Mouse (Mus musculus): ENCODE results near the gene Pan3. TPM values are rescaled to one million over a fixed set of nuclear protein-coding genes. Genes with fewer than 3 reads are reported as not detected.

Pan3 gene
- polyA plus RNA-seq, 1 experiment = 150 TPM

- Histone ChIP-seq H3K4me3 (ENCODE audit: insufficient read depth, low read length) (no peak overlapping the region), H3K27ac (ENCODE audit: insufficient read depth, low read depth, low read length) (no peak overlapping the region), H3K4me1 (ENCODE audit: control insufficient read depth, insufficient read depth, low read length) (peaks cover 20% of the 10 kb centered on the region)
- TF ChIP-seq CTCF (IDR thresholded peaks at IDR 0.05; ENCODE audit: low read depth, low read length) (no peak), POLR2A (IDR thresholded peaks at IDR 0.05; ENCODE audit: borderline replicate concordance, low read depth, low read length) (no peak)
Observed at GRCm38 (mm10) chr5:147444757-147445156, 14.8 kb downstream of the Pan3 start.

- TF ChIP-seq CTCF (IDR thresholded peaks at IDR 0.05; ENCODE audit: low read depth, low read length) (no peak), POLR2A (IDR thresholded peaks at IDR 0.05; ENCODE audit: borderline replicate concordance, low read depth, low read length) (no peak)
- Histone ChIP-seq H3K27ac (ENCODE audit: insufficient read depth, low read depth, low read length) (no peak overlapping the region), H3K4me3 (ENCODE audit: insufficient read depth, low read length) (no peak overlapping the region), H3K4me1 (ENCODE audit: control insufficient read depth, insufficient read depth, low read length) (peaks cover 20% of the 10 kb centered on the region)
Observed at GRCm38 (mm10) chr5:147445252-147445651, 15.3 kb downstream of the Pan3 start.

GRCm38 (mm10) chr5:147448526-147448925 lies 18.6 kb downstream of the Pan3 start:
- Histone ChIP-seq H3K4me1 (ENCODE audit: control insufficient read depth, insufficient read depth, low read length) (peaks cover 17% of the 10 kb centered on the region), H3K4me3 (ENCODE audit: insufficient read depth, low read length) (no peak overlapping the region)
- TF ChIP-seq CTCF (IDR thresholded peaks at IDR 0.05; ENCODE audit: low read depth, low read length) (no peak), POLR2A (IDR thresholded peaks at IDR 0.05; ENCODE audit: borderline replicate concordance, low read depth, low read length) (no peak)

GRCm38 (mm10) chr5:147448933-147449332 lies 19.0 kb downstream of the Pan3 start:
- TF ChIP-seq POLR2A (IDR thresholded peaks at IDR 0.05; ENCODE audit: borderline replicate concordance, low read depth, low read length) (no peak), CTCF (IDR thresholded peaks at IDR 0.05; ENCODE audit: low read depth, low read length) (no peak)
- Histone ChIP-seq H3K4me1 (ENCODE audit: control insufficient read depth, insufficient read depth, low read length) (peaks cover 17% of the 10 kb centered on the region), H3K27ac (ENCODE audit: insufficient read depth, low read depth, low read length) (no peak overlapping the region), H3K4me3 (ENCODE audit: insufficient read depth, low read length) (no peak overlapping the region)

More at GRCm38 (mm10) chr5:147448526-147448925, 18.6 kb downstream of the Pan3 start:
- no peak overlapping the region for H3K27ac ChIP-seq (ENCODE audit: insufficient read depth, low read depth, low read length)

DNA sequence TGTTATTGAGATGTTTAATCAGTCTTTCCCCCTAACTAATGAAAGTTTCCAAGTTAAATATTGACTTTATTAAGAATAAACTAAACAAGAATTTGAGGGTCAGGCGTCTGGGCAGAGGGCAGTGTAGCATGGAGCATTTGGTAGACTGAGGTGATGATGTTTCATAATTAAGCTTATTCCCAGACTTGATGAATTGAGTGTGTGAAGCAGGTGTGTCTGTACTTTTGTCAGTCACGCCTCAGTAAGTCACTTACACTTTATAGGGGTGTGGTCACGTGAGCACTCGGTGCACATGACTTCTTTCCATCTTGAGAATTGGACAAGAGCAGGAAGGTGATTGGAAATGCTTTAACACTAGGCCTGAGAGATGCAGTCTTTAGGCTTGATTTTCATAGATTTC lies 26.5 kb downstream of the Pan3 start:
- no peak overlapping the region for H3K27ac ChIP-seq (ENCODE audit: insufficient read depth, low read depth, low read length)
- no peak for TF ChIP-seq POLR2A (IDR thresholded peaks at IDR 0.05; ENCODE audit: borderline replicate concordance, low read depth, low read length)
- TF ChIP-seq CTCF (IDR thresholded peaks at IDR 0.05; ENCODE audit: low read depth, low read length) = no peak
- H3K4me1 ChIP-seq (ENCODE audit: control insufficient read depth, insufficient read depth, low read length) = peaks cover 4% of the 10 kb centered on the region
- no peak overlapping the region for H3K4me3 ChIP-seq (ENCODE audit: insufficient read depth, low read length)

DNA sequence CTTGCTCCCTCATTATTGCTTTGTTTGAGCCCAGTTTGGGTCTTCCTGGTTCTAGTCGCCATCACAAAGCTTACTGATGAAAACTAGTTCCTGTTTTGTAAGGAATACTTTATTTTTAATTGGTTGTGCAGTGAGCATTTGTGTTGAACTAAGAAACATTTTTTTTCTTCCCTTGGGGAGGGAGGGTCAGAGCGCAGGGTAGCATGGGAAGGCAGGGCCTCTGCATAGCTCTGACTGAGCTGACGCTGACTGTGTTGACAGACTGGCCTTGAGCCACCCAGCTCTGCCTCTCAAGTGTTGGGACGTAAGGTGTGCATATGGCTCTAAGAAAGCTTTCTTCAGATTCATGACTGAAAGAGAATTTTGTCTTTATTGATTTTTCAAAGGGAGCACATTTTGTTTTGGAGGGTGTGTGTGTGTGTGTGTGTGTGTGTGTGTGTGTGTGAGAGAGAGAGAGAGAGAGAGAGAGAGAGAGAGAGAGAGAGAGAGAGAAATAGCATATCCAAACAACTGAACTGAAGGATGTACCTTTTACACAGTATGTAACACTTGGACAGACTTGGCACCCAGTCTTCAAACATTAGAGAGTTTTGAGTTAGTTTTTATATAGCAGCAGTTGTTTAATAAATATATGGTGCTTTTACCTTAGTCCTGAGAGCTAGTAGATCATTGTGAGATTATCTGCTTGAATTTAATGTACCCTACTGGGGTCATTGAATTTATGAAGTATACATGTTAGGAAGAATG lies 30.0 kb downstream of the Pan3 start:
- Histone ChIP-seq H3K27ac (ENCODE audit: insufficient read depth, low read depth, low read length) (no peak overlapping the region), H3K4me3 (ENCODE audit: insufficient read depth, low read length) (no peak overlapping the region), H3K4me1 (ENCODE audit: control insufficient read depth, insufficient read depth, low read length) (peaks cover 4% of the 10 kb centered on the region)
- no peak for TF ChIP-seq CTCF (IDR thresholded peaks at IDR 0.05; ENCODE audit: low read depth, low read length)
- no peak for TF ChIP-seq POLR2A (IDR thresholded peaks at IDR 0.05; ENCODE audit: borderline replicate concordance, low read depth, low read length)

- no peak for TF ChIP-seq CTCF (IDR thresholded peaks at IDR 0.05; ENCODE audit: low read depth, low read length)
- TF ChIP-seq POLR2A (IDR thresholded peaks at IDR 0.05; ENCODE audit: borderline replicate concordance, low read depth, low read length) = no peak
- Histone ChIP-seq H3K4me3 (ENCODE audit: insufficient read depth, low read length) (no peak overlapping the region), H3K27ac (ENCODE audit: insufficient read depth, low read depth, low read length) (no peak overlapping the region), H3K4me1 (ENCODE audit: control insufficient read depth, insufficient read depth, low read length) (peaks cover 5% of the 10 kb centered on the region)
Observed at GRCm38 (mm10) chr5:147463251-147463650, 33.3 kb downstream of the Pan3 start.

- peaks cover 15% of the 10 kb centered on the region for H3K4me1 ChIP-seq (ENCODE audit: control insufficient read depth, insufficient read depth, low read length)
- TF ChIP-seq POLR2A (IDR thresholded peaks at IDR 0.05; ENCODE audit: borderline replicate concordance, low read depth, low read length) = no peak
- no peak for TF ChIP-seq CTCF (IDR thresholded peaks at IDR 0.05; ENCODE audit: low read depth, low read length)
Observed at GRCm38 (mm10) chr5:147466361-147466760, 36.4 kb downstream of the Pan3 start.

GRCm38 (mm10) chr5:147471163-147471562 lies 41.2 kb downstream of the Pan3 start:
- Histone ChIP-seq H3K4me3 (ENCODE audit: insufficient read depth, low read length) (no peak overlapping the region), H3K4me1 (ENCODE audit: control insufficient read depth, insufficient read depth, low read length) (peaks cover 35% of the 10 kb centered on the region), H3K27ac (ENCODE audit: insufficient read depth, low read depth, low read length) (peak overlapping the region; percentile 22; the same call in 1 of the 2 replicates)
- TF ChIP-seq CTCF (IDR thresholded peaks at IDR 0.05; ENCODE audit: low read depth, low read length) (no peak), POLR2A (IDR thresholded peaks at IDR 0.05; ENCODE audit: borderline replicate concordance, low read depth, low read length) (no peak)

More at GRCm38 (mm10) chr5:147466361-147466760, 36.4 kb downstream of the Pan3 start:
- no peak overlapping the region for H3K27ac ChIP-seq (ENCODE audit: insufficient read depth, low read depth, low read length)
- H3K4me3 ChIP-seq (ENCODE audit: insufficient read depth, low read length) = no peak overlapping the region

DNA sequence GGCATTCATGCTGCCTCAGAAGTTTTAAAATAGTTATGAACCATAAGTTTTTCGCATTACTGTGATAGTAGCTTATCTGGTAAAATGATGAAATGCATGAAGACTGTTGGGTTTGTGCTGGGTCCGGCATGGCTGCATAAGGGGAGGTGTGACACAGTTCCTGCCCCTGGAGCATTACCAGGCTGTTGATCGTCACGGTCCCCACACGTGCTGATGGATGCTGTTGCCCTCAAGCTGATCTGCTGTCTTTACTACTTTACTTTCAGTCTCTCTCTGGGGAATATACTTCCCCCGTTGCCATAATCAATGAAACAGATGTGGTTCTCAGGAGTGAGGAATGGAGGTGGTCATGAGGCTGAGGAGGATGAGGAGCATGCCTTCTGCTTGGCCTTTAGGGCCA lies 43.1 kb downstream of the Pan3 start:
- Histone ChIP-seq H3K27ac (ENCODE audit: insufficient read depth, low read depth, low read length) (no peak overlapping the region), H3K4me3 (ENCODE audit: insufficient read depth, low read length) (no peak overlapping the region), H3K4me1 (ENCODE audit: control insufficient read depth, insufficient read depth, low read length) (peaks cover 35% of the 10 kb centered on the region)
- TF ChIP-seq CTCF (IDR thresholded peaks at IDR 0.05; ENCODE audit: low read depth, low read length) (no peak), POLR2A (IDR thresholded peaks at IDR 0.05; ENCODE audit: borderline replicate concordance, low read depth, low read length) (no peak)

Data from bone marrow macrophage, adult 2 months (primary cell).